Mouse (Mus musculus) gastrocnemius, postnatal 10 days (tissue): ENCODE data around the gene Elavl2. TPM values are rescaled to one million over a fixed set of nuclear protein-coding genes. Genes with fewer than 3 reads are reported as not detected.

Experiments
- DNase-seq: peaks from one replicate; pipeline ENCODE4 v3.0.0; 2021; ENCODE audit warnings: mixed read lengths
- microRNA-seq, 2 experiments: library from miRNA; unstranded; fragments of <30 nt; microRNA quantifications; one replicate each; pipeline ENCODE4 v1.2.0; 2021
- total RNA-seq, 2 experiments: library from RNA; stranded (reverse); gene quantifications; 2 replicates each; pipeline ENCODE4 v1.2.3; 2021

The Elavl2 gene
- total RNA-seq, 2 experiments from 2014 or later, result 2.6 to 2.8 TPM

DNA sequence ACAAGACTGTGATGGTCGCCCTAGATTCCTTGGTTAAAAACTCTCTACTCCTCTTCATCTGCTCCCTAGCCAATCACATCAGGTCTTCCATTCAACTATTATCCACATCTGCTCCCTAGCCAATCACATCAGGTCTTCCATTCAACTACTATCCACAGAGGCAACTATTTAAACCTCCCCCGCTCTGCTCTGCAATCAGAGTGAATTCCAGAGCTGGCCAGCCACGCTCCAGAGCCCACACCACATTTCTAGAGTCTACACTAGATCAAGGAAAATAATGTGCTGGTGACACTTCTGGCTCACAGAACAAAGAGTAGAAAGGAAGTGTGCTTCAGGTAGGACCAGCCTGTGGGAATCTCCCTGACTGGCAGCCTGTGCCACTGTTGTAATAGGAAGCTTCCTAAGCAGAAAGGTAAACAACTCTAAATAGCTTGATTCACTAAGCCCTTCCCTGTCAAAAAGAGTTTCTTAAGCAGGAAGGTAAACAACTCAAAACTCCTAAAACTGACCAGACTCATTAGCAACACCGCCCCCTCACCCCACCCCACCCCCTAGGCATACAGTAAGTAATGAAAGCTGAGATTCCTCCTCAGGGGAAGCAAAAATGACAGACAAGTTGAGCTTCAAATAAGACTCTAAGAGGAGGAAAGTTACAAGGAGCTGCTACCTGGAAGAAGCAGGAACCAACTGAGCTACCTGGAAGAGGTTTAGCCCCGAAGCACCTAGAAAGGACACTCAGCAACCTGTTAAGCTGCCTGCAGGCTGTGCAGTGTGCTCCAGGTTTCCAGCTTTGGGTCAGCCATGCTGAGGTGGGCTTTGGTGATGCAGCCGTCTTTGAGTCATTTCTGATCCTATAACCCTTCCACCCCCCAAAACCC lies 191.9 kb downstream of the Elavl2 start:
- no peak for DNase-seq

Small RNA genes within 50 kb of the gene (microRNA-seq; reads per million reads assigned to microRNA genes)
- 0 reads per million in 2 experiments for gene Mir6402
